Comparison of ENCODE assay signal across 25 mouse cellular contexts in the genomic region with DNA sequence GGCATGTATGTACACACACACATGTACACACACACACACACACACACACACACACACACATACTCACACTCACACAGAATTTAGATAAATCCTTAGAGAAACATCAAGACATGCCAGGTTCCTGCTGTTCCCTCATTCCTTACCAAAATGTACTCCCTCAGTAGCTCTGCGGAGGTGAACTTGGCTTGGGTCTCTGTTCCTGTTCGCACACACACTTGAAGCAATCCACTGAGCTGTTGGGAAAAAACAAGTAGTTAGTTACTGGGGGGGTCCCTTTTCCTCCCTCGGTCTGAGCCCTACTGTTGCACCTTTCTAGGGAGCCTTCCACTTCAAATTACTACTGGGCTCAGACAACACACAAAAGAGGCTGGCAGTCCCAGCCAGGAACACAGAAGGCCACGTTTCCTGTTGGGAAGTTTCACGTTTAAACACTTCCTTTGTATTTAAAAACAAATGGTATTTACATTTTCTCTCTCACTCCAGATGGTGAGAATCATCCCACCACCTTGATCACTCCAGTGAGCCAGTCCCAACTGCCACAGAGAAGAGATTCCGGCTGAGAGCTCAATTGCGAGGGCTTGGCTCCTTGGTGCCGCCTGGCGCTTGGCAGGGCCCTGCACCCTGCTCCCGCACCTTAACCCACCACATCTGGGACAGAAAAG.
A peak's percentile ranks its signal among the peaks of the same experiment; 100 is the strongest.
DNase-seq lines count a peak whose midpoint lies in the region; ATAC-seq and TF ChIP-seq lines count a peak whose summit lies in the region.
"Had no signal": no experiment of that assay in that cellular context is flagged by ENCODE, and none has a peak within 500 bp of the region (broad histone marks: within the 10 kb centered on the region; RNA-seq: fewer than 3 reads in every experiment).

No protein-coding gene starts in this region.

- DNase-seq in forebrain, embryonic 11.5 days (ENCODE audit: low spot score), result no peak
- peak; percentile 20 to 51 for DNase-seq in layer of hippocampus, adult 2 months (ENCODE audit: low spot score in 2 of 2)
- DNase-seq in layer of hippocampus, postnatal 10 days (ENCODE audit: low spot score in 2 of 2), result no peak
- peak; percentile 25 to 40 for DNase-seq in right cerebral cortex, adult 2 months (ENCODE audit: low spot score in 2 of 2)
- no peak for DNase-seq in right cerebral cortex, postnatal 14 days
- DNase-seq in telencephalon, adult 2 months (ENCODE audit: low read depth, low spot score), result peak; percentile 64
- DNase-seq: adrenal gland, postnatal 25 days; cerebellum, postnatal 14 days; gastrocnemius, adult 2 months; kidney, adult 18-20 months; lung, adult 18-20 months; lung, postnatal 14 days; thymus, adult 18-20 months; thymus, postnatal 36 days had no signal

- 58% methylated on average over 10 of the region's 10 CpGs for WGBS in forebrain, embryonic 15.5 days
- 70% methylated on average over 10 of the region's 10 CpGs for WGBS in forebrain, embryonic 11.5 days
- WGBS in kidney, embryonic 15.5 days, result 63% methylated on average over 10 of the region's 10 CpGs

- H3K9ac ChIP-seq in forebrain, embryonic 15.5 days (replicated peaks), result no peak overlapping the region
- H3K9ac ChIP-seq in forebrain, embryonic 11.5 days (ENCODE audit: low read length), result no peak overlapping the region
- no peak overlapping the region for H3K9ac ChIP-seq in kidney, embryonic 15.5 days
- H3K9ac ChIP-seq: embryonic facial prominence, embryonic 13.5 days; hindbrain, embryonic 13.5 days; limb, embryonic 13.5 days; liver, embryonic 12.5 days; midbrain, embryonic 13.5 days; stomach, embryonic 15.5 days had no signal

- no peak overlapping the region for H3K4me3 ChIP-seq in forebrain, embryonic 15.5 days
- no peak overlapping the region for H3K4me3 ChIP-seq in forebrain, embryonic 11.5 days (ENCODE audit: low read depth, low read length)
- no peak overlapping the region for H3K4me3 ChIP-seq in layer of hippocampus, adult 2 months
- H3K4me3 ChIP-seq in kidney, embryonic 15.5 days (replicated peaks), result no peak overlapping the region
- H3K4me3 ChIP-seq: embryonic facial prominence, embryonic 13.5 days; erythroblast, embryonic 14.5 days; gastrocnemius, adult 2 months; hindbrain, embryonic 13.5 days; limb, embryonic 13.5 days; liver, embryonic 12.5 days; midbrain, embryonic 13.5 days; stomach, embryonic 15.5 days had no signal

- peak; percentile 51 for TF ChIP-seq CTCF in layer of hippocampus, adult 2 months (conservative IDR thresholded peaks at IDR 0.05)

- H3K27ac ChIP-seq in forebrain, embryonic 15.5 days (replicated peaks), result peak overlapping the region; percentile 18; the same call in 1 of the 2 replicates
- no peak overlapping the region for H3K27ac ChIP-seq in forebrain, embryonic 11.5 days (ENCODE audit: low read depth, low read length)
- no peak overlapping the region; the same call in 1 of the 2 replicates for H3K27ac ChIP-seq in layer of hippocampus, adult 2 months
- H3K27ac ChIP-seq in kidney, embryonic 15.5 days, result no peak overlapping the region
- H3K27ac ChIP-seq: embryonic facial prominence, embryonic 13.5 days; gastrocnemius, adult 2 months; hindbrain, embryonic 13.5 days; kidney, postnatal 0 days; limb, embryonic 13.5 days; liver, embryonic 12.5 days; midbrain, embryonic 13.5 days; stomach, embryonic 15.5 days had no signal

- H3K27me3 ChIP-seq in forebrain, embryonic 15.5 days, result no peaks in the 10 kb centered on the region
- no peaks in the 10 kb centered on the region for H3K27me3 ChIP-seq in forebrain, embryonic 11.5 days (ENCODE audit: control insufficient read depth, insufficient read depth, low read length)
- H3K27me3 ChIP-seq in kidney, embryonic 15.5 days, result no peaks in the 10 kb centered on the region
- H3K27me3 ChIP-seq: embryonic facial prominence, embryonic 13.5 days; hindbrain, embryonic 13.5 days; limb, embryonic 13.5 days; liver, embryonic 12.5 days; midbrain, embryonic 13.5 days; stomach, embryonic 15.5 days had no signal

- no peak overlapping the region for H3K4me2 ChIP-seq in forebrain, embryonic 15.5 days (replicated peaks)
- no peak overlapping the region for H3K4me2 ChIP-seq in forebrain, embryonic 11.5 days (ENCODE audit: low read depth, low read length, severe bottlenecking)
- H3K4me2 ChIP-seq in kidney, embryonic 15.5 days, result no peak overlapping the region
- H3K4me2 ChIP-seq: embryonic facial prominence, embryonic 13.5 days; hindbrain, embryonic 13.5 days; limb, embryonic 13.5 days; liver, embryonic 12.5 days; midbrain, embryonic 13.5 days; stomach, embryonic 15.5 days had no signal

- H3K36me3 ChIP-seq in forebrain, embryonic 15.5 days, result no peaks in the 10 kb centered on the region
- H3K36me3 ChIP-seq in forebrain, embryonic 11.5 days (ENCODE audit: control insufficient read depth, insufficient read depth, low read length), result no peaks in the 10 kb centered on the region
- no peaks in the 10 kb centered on the region for H3K36me3 ChIP-seq in kidney, embryonic 15.5 days
- H3K36me3 ChIP-seq: embryonic facial prominence, embryonic 13.5 days; hindbrain, embryonic 13.5 days; limb, embryonic 13.5 days; liver, embryonic 12.5 days; midbrain, embryonic 13.5 days; stomach, embryonic 15.5 days had no signal

- ATAC-seq in forebrain, embryonic 15.5 days (replicated peaks), result no peak
- no peak for ATAC-seq in forebrain, embryonic 11.5 days (replicated peaks; ENCODE audit: low FRiP score)
- no peak for ATAC-seq in kidney, embryonic 15.5 days (replicated peaks; ENCODE audit: low FRiP score)
- ATAC-seq: CD4-positive, CD25-positive, alpha-beta regulatory T cell, adult 4 months; liver, embryonic 12.5 days; midbrain, embryonic 13.5 days had no signal

- no peaks in the 10 kb centered on the region for H3K9me3 ChIP-seq in forebrain, embryonic 15.5 days
- H3K9me3 ChIP-seq in forebrain, embryonic 11.5 days (ENCODE audit: control insufficient read depth, low read length), result no peaks in the 10 kb centered on the region
- H3K9me3 ChIP-seq in kidney, embryonic 15.5 days (replicated peaks), result no peaks in the 10 kb centered on the region
- H3K9me3 ChIP-seq: embryonic facial prominence, embryonic 13.5 days; limb, embryonic 13.5 days; liver, embryonic 12.5 days; midbrain, embryonic 13.5 days; stomach, embryonic 15.5 days had no signal

- 0 out of 2 replicates have a peak, but pooled peaks cover 6% of the 10 kb centered on the region for H3K4me1 ChIP-seq in forebrain, embryonic 15.5 days
- no peaks in the 10 kb centered on the region for H3K4me1 ChIP-seq in forebrain, embryonic 11.5 days (replicated peaks; ENCODE audit: control insufficient read depth, insufficient read depth, low read length)
- H3K4me1 ChIP-seq in kidney, embryonic 15.5 days, result no peaks in the 10 kb centered on the region
- H3K4me1 ChIP-seq: embryonic facial prominence, embryonic 13.5 days; hindbrain, embryonic 13.5 days; limb, embryonic 13.5 days; liver, embryonic 12.5 days; midbrain, embryonic 13.5 days; stomach, embryonic 15.5 days had no signal

Comparison
In these comparisons a context has a peak if more than half of its experiments do, and no peak if none do; other contexts are left out.
1. DNase-seq: peak in layer of hippocampus, adult 2 months (2 of 2), right cerebral cortex, adult 2 months (2 of 2) and telencephalon, adult 2 months (single experiment); none in forebrain, embryonic 11.5 days (single experiment), layer of hippocampus, postnatal 10 days (0 of 2) and right cerebral cortex, postnatal 14 days (single experiment).